Mouse (Mus musculus) retina, postnatal 1 day (tissue): ENCODE results near the gene Dhx34.

Source experiments
- DNase-seq: peaks from one replicate; pipeline ENCODE4 v3.0.0-alpha.2; 2012

Gene Dhx34

GRCm38 (mm10) chr7:16158735-16159134, 63.1 kb downstream of the Dhx34 start:
- DNase-seq, result no peak

GRCm38 (mm10) chr7:16156105-16156714, 65.6 kb downstream of the Dhx34 start:
- DNase-seq, result no peak

GRCm38 (mm10) chr7:16155132-16155872, 66.5 kb downstream of the Dhx34 start:
- no peak for DNase-seq

GRCm38 (mm10) chr7:16153522-16153921, 68.3 kb downstream of the Dhx34 start:
- peak; percentile 84 for DNase-seq

GRCm38 (mm10) chr7:16150191-16151145, 71.4 kb downstream of the Dhx34 start:
- DNase-seq, result no peak

GRCm38 (mm10) chr7:16149241-16149640, 72.6 kb downstream of the Dhx34 start:
- DNase-seq, result no peak

- peak; percentile 58 for DNase-seq
Measured at GRCm38 (mm10) chr7:16147643-16148042, 74.2 kb downstream of the Dhx34 start.
